Comparison of ENCODE assay signal across 19 mouse cellular contexts in genomic region chr8:125562878-125563277, GRCm38 (mm10).
"Had no signal": no experiment of that assay in that cellular context is flagged by ENCODE, and none has a peak within 500 bp of the region (broad histone marks: within the 10 kb centered on the region; RNA-seq: fewer than 3 reads in every experiment).

No protein-coding gene starts in this region.

- H3K27me3 ChIP-seq: neural tube, embryonic 15.5 days; stomach, embryonic 15.5 days had no signal

- DNase-seq: lung, adult 18-20 months; lung, embryonic 14.5 days; lung, postnatal 10 days; lung, postnatal 4 days; retina, postnatal 1 day; right cerebral cortex, adult 18-20 months; right cerebral cortex, postnatal 25 days; right cerebral cortex, postnatal 4 days; thymus, adult 2 months; thymus, postnatal 25 days; thymus, postnatal 4 days had no signal

- H3K9me3 ChIP-seq: midbrain, embryonic 13.5 days; neural tube, embryonic 13.5 days; neural tube, embryonic 15.5 days; stomach, embryonic 15.5 days had no signal

- H3K9ac ChIP-seq: liver, embryonic 14.5 days; lung, embryonic 14.5 days; midbrain, embryonic 13.5 days; neural tube, embryonic 13.5 days; neural tube, embryonic 15.5 days; stomach, embryonic 15.5 days had no signal

- H3K36me3 ChIP-seq: midbrain, embryonic 13.5 days; neural tube, embryonic 13.5 days; neural tube, embryonic 15.5 days; stomach, embryonic 15.5 days had no signal

- H3K27ac ChIP-seq: liver, embryonic 14.5 days; midbrain, embryonic 13.5 days; neural tube, embryonic 13.5 days; neural tube, embryonic 15.5 days; stomach, embryonic 15.5 days had no signal

- H3K4me3 ChIP-seq: midbrain, embryonic 13.5 days; myocyte; neural tube, embryonic 13.5 days; neural tube, embryonic 15.5 days; stomach, embryonic 15.5 days had no signal

- H3K4me2 ChIP-seq: lung, embryonic 14.5 days; midbrain, embryonic 11.5 days; midbrain, embryonic 13.5 days; neural tube, embryonic 13.5 days; neural tube, embryonic 15.5 days; stomach, embryonic 15.5 days had no signal

- ATAC-seq: midbrain, embryonic 13.5 days; midbrain, embryonic 16.5 days had no signal
